Mouse (Mus musculus) brain, adult 10 weeks (tissue): ENCODE data around the gene Knop1. TPM values are rescaled to one million over a fixed set of nuclear protein-coding genes. Genes with fewer than 3 reads are reported as not detected.

ENCODE experiments used
- polyA plus RNA-seq: library from polyadenylated mRNA; stranded (reverse); fragments of 350-450 nt; fragmentation: Illumina TruSeq; extraction: RNeasy Lipid Tissue Mini Kit (QIAGEN cat#74804); gene quantifications from one replicate; pipeline ENCODE4 v1.2.3, GENCODE M21; 2015; ENCODE audit warnings: low read depth, low replicate concordance

Gene Knop1
- polyA plus RNA-seq: 15.2 TPM

GRCm38 (mm10) chr7:118855877-118856304 lies at the start of gene Knop1:
Gene Knop1 (minus strand): TSS chr7:118856254.

GRCm38 (mm10) chr7:118855171-118855876 lies 730 bp downstream of the Knop1 start, which contains the start of gene Iqck:
Gene Iqck (plus strand): TSS chr7:118855752.

Other genes with a start within 250 kb of the Knop1 start
- gene Gde1, start 150.5 kb downstream of the Knop1 start, polyA plus RNA-seq: 338 TPM
- gene Ccp110, start 143.7 kb downstream of the Knop1 start, polyA plus RNA-seq: 56.3 TPM
- 47.8 TPM for gene Vps35l, start 116.0 kb downstream of the Knop1 start, polyA plus RNA-seq
- 3.8 TPM for gene Iqck, start 502 bp downstream of the Knop1 start, polyA plus RNA-seq
- 142 TPM for gene Gprc5b, start 139.0 kb upstream of the Knop1 start, polyA plus RNA-seq